8 mouse cellular contexts compared by ENCODE assay signal in genomic region chr5:113889181-113889906, GRCm38 (mm10). TPM values are rescaled to one million over a fixed set of nuclear protein-coding genes. Genes with fewer than 3 reads are reported as not detected.
DNase-seq lines count a peak whose midpoint lies in the region; ATAC-seq and TF ChIP-seq lines count a peak whose summit lies in the region.

No protein-coding gene starts in this region.

- no peaks in the 10 kb centered on the region for H3K27me3 ChIP-seq in forebrain, embryonic 14.5 days (replicated peaks; ENCODE audit: control insufficient read depth, insufficient read depth, low read length)
- H3K27me3 ChIP-seq in intestine, postnatal 0 days (replicated peaks; ENCODE audit: control insufficient read depth, insufficient read depth, low read length) = no peaks in the 10 kb centered on the region
- H3K27me3 ChIP-seq in lung, postnatal 0 days (replicated peaks; ENCODE audit: insufficient read depth, low read length) = no peaks in the 10 kb centered on the region

- peak overlapping the region; percentile 72 for H3K27ac ChIP-seq in brown adipose tissue, adult 24 weeks (replicated peaks; ENCODE audit: low read depth, low read length)
- H3K27ac ChIP-seq in forebrain, embryonic 14.5 days (ENCODE audit: low read depth, low read length) = peak overlapping the region; percentile 40; the same call in 1 of the 2 replicates
- peak overlapping the region; percentile 35; the same call in 1 of the 2 replicates for H3K27ac ChIP-seq in intestine, postnatal 0 days (ENCODE audit: low read depth, low read length)
- peak overlapping the region; percentile 29 for H3K27ac ChIP-seq in lung, postnatal 0 days (ENCODE audit: low read length)

- H3K4me2 ChIP-seq in forebrain, embryonic 14.5 days (ENCODE audit: low read length) = no peak overlapping the region
- H3K4me2 ChIP-seq in intestine, postnatal 0 days (replicated peaks; ENCODE audit: low read depth) = 0 out of 2 replicates have a peak overlapping the region, but pooled peaks have one; percentile 3
- no peak overlapping the region for H3K4me2 ChIP-seq in lung, postnatal 0 days (replicated peaks; ENCODE audit: low read depth, low read length)

- no peak for TF ChIP-seq CTCF in intestine, postnatal 0 days (IDR thresholded peaks at IDR 0.05; ENCODE audit: low read depth)
- TF ChIP-seq CTCF in lung, postnatal 0 days (IDR thresholded peaks at IDR 0.05) = no peak

- no peak for TF ChIP-seq EP300 in lung, postnatal 0 days (IDR thresholded peaks at IDR 0.05)

- no peaks in the 10 kb centered on the region for H3K9me3 ChIP-seq in forebrain, embryonic 14.5 days (replicated peaks; ENCODE audit: control insufficient read depth, low read length)
- H3K9me3 ChIP-seq in intestine, postnatal 0 days (ENCODE audit: control insufficient read depth) = no peaks in the 10 kb centered on the region
- no peaks in the 10 kb centered on the region for H3K9me3 ChIP-seq in lung, postnatal 0 days (ENCODE audit: low read length)

- 29% methylated on average over 19 of the region's 19 CpGs for WGBS in forebrain, embryonic 14.5 days
- WGBS in intestine, postnatal 0 days = 36% methylated on average over 19 of the region's 19 CpGs
- 13% methylated on average over 18 of the region's 19 CpGs for WGBS in lung, postnatal 0 days

- 0 out of 2 replicates have a peak overlapping the region, but pooled peaks have one; percentile 7 for H3K9ac ChIP-seq in forebrain, embryonic 14.5 days (ENCODE audit: low read length)
- no peak overlapping the region for H3K9ac ChIP-seq in intestine, postnatal 0 days (ENCODE audit: low read depth, low read length)
- H3K9ac ChIP-seq in lung, postnatal 0 days (replicated peaks; ENCODE audit: low read depth) = no peak overlapping the region

- no peak overlapping the region for H3K4me3 ChIP-seq in brown adipose tissue, adult 24 weeks (ENCODE audit: insufficient read depth, low read depth, low read length)
- no peak overlapping the region for H3K4me3 ChIP-seq in forebrain, embryonic 14.5 days (ENCODE audit: low read depth, low read length)
- no peak overlapping the region for H3K4me3 ChIP-seq in intestine, postnatal 0 days (ENCODE audit: low read depth, low read length)
- H3K4me3 ChIP-seq in lung, postnatal 0 days (ENCODE audit: low read depth, low read length) = no peak overlapping the region

- no peak for DNase-seq in forebrain, embryonic 14.5 days (ENCODE audit: low spot score)
- DNase-seq in lung, postnatal 0 days (ENCODE audit: low spot score) = peak; percentile 63
- no peak for DNase-seq in spleen, postnatal 10 days (ENCODE audit: low spot score in 2 of 2)
- DNase-seq in testis, postnatal 10 days (ENCODE audit: low spot score) = no peak
- DNase-seq in gastrocnemius, adult 8-10 months (ENCODE audit: low spot score in 2 of 2) = no peak

- no peak for ATAC-seq in forebrain, embryonic 14.5 days
- ATAC-seq in intestine, postnatal 0 days = no peak
- peak; percentile 72 for ATAC-seq in lung, postnatal 0 days
- ATAC-seq in inflammation-experienced regulatory T-cells, adult 6 months = no peak

- H3K36me3 ChIP-seq in forebrain, embryonic 14.5 days (ENCODE audit: control insufficient read depth, insufficient read depth, low read length) = no peaks in the 10 kb centered on the region
- H3K36me3 ChIP-seq in intestine, postnatal 0 days (ENCODE audit: control insufficient read depth, insufficient read depth) = no peaks in the 10 kb centered on the region
- H3K36me3 ChIP-seq in lung, postnatal 0 days (ENCODE audit: insufficient read depth, low read length) = no peaks in the 10 kb centered on the region

- H3K4me1 ChIP-seq in brown adipose tissue, adult 24 weeks (ENCODE audit: control insufficient read depth, insufficient read depth, insufficient read length, low read length) = peaks cover 29% of the 10 kb centered on the region
- peaks cover 31% of the 10 kb centered on the region for H3K4me1 ChIP-seq in forebrain, embryonic 14.5 days (ENCODE audit: control insufficient read depth, insufficient read depth, low read length)
- H3K4me1 ChIP-seq in intestine, postnatal 0 days (replicated peaks; ENCODE audit: control insufficient read depth, insufficient read depth, low read length) = peaks cover 11% of the 10 kb centered on the region
- peaks cover 15% of the 10 kb centered on the region; the same call in 1 of the 2 replicates for H3K4me1 ChIP-seq in lung, postnatal 0 days (ENCODE audit: insufficient read depth, low read depth, low read length)

RNA-seq across cellular contexts. Expression of gene Coro1c, which starts 19.2 kb away (rescaled TPM):
- polyA plus RNA-seq in brown adipose tissue, adult 24 weeks (2012; ENCODE audit: insufficient read depth, insufficient read length, missing spikeins) = 12.6 and 19.9 TPM in 2 replicates
- polyA plus RNA-seq in forebrain, embryonic 14.5 days (2014; fragmentation: Nextera tagmentation; extraction: Ambion mirVana) = 169 and 193 TPM in 2 replicates
- 116 and 127 TPM in 2 replicates for polyA plus RNA-seq in intestine, postnatal 0 days (2015; fragmentation: Nextera tagmentation; extraction: Ambion mirVana)
- 102 and 115 TPM in 2 replicates for polyA plus RNA-seq in lung, postnatal 0 days (2015; fragmentation: Nextera tagmentation; extraction: Ambion mirVana)
- polyA plus RNA-seq in inflammation-experienced regulatory T-cells, adult 6 months (2017; shearing (Covaris generic)) = 10 to 100 TPM; 46.6 to 88.2 (median 57.2) TPM
- total RNA-seq in gastrocnemius, adult 8-10 months (2022) = 1 to 10 TPM; 7.0 to 9.8 (median 8.2) TPM

RNA-seq across cellular contexts. Expression of gene Selplg, which starts 56.9 kb away (rescaled TPM):
- 5.5 and 6.0 TPM in 2 replicates for polyA plus RNA-seq in brown adipose tissue, adult 24 weeks (2012; ENCODE audit: insufficient read depth, insufficient read length, missing spikeins)
- polyA plus RNA-seq in forebrain, embryonic 14.5 days (2014; fragmentation: Nextera tagmentation; extraction: Ambion mirVana) = 1.8 and 1.9 TPM in 2 replicates
- polyA plus RNA-seq in intestine, postnatal 0 days (2015; fragmentation: Nextera tagmentation; extraction: Ambion mirVana) = 2.9 and 3.2 TPM in 2 replicates
- polyA plus RNA-seq in lung, postnatal 0 days (2015; fragmentation: Nextera tagmentation; extraction: Ambion mirVana) = 14.6 and 15.1 TPM in 2 replicates
- 100 to 1,000 TPM; 457 to 620 (median 469) TPM for polyA plus RNA-seq in inflammation-experienced regulatory T-cells, adult 6 months (2017; shearing (Covaris generic))
- 1 to 10 TPM in 1 of 4 experiments, under 1 TPM in 3; 0.41 to 1.5 (median 0.48) TPM for total RNA-seq in gastrocnemius, adult 8-10 months (2022)

Comparison
In these comparisons a context has a peak if more than half of its experiments do, and no peak if none do; other contexts are left out.
1. RNA of gene Selplg, which starts 56.9 kb away (polyA plus RNA-seq): 457 to 620 TPM in inflammation-experienced regulatory T-cells, adult 6 months; 14.6 to 15.1 TPM in lung, postnatal 0 days, 5.5 to 6.0 TPM in brown adipose tissue, adult 24 weeks, 2.9 to 3.2 TPM in intestine, postnatal 0 days and 1.8 to 1.9 TPM in forebrain, embryonic 14.5 days; every median in the first group is over 10 times any median in the second.
2. Peak in every context shown above with its lines, with median percentiles within 50 percentile points of each other: H3K27ac ChIP-seq.